Mouse (Mus musculus) myocyte (in vitro differentiated cells): ENCODE measurements around the gene Uqcr11.

Experiments used
- CEBPB ChIP-seq: IDR thresholded peaks from 2 replicates; pipeline ENCODE4 v1.6.1; 2011; ENCODE audit warnings: mild to moderate bottlenecking, moderate library complexity; ENCODE audit not compliant: poor library complexity, insufficient read depth, severe bottlenecking
- E2F4 ChIP-seq: IDR thresholded peaks from one replicate; pipeline ENCODE4 v1.6.1; 2011; ENCODE audit warnings: mild to moderate bottlenecking, control low read depth, moderate library complexity; ENCODE audit not compliant: insufficient read depth
- MYOG ChIP-seq, 3 experiments: IDR thresholded peaks; one replicate each; pipeline ENCODE4 v1.6.1; 2011; ENCODE audit warnings: control low read depth in 2 of 3, low read depth in 2 of 3, mild to moderate bottlenecking in 2 of 3; ENCODE audit not compliant: insufficient read length in 2 of 3, control insufficient read depth in 1 of 3, insufficient read depth in 1 of 3
- POLR2A ChIP-seq: IDR thresholded peaks from one replicate; pipeline ENCODE4 v1.6.1; 2011; ENCODE audit warnings: low read depth, mild to moderate bottlenecking, control low read depth, moderate library complexity; ENCODE audit not compliant: insufficient read length
- POLR2AphosphoS2 ChIP-seq: IDR thresholded peaks from one replicate; pipeline ENCODE4 v1.6.1; 2011; ENCODE audit warnings: low read depth, control low read depth; ENCODE audit not compliant: insufficient read length

- no peak for TF ChIP-seq CEBPB
- no peak for TF ChIP-seq MYOG (IDR thresholded peaks at IDR 0.05; ENCODE audit: control insufficient read depth in 1 of 3, insufficient read depth in 1 of 3, insufficient read length in 2 of 3, low read depth in 2 of 3)
- TF ChIP-seq POLR2A, result no peak
- no peak for TF ChIP-seq E2F4
- no peak for TF ChIP-seq POLR2AphosphoS2
Observed at GRCm38 (mm10) chr10:80434823-80435222, 28.2 kb upstream of the Uqcr11 start.
